Mouse (Mus musculus) ovary, postnatal 36 days (tissue): Measurements from ENCODE around the gene T2.
"Not testable (repeated sequence)": the region's sequence is repeated elsewhere in the genome, so short reads cannot be mapped to it uniquely, and the experiment has no call there.

Experiments
- DNase-seq: peaks from one replicate; pipeline ENCODE4 v3.0.0; 2022; ENCODE audit warnings: low spot score, mixed read lengths

T2 gene

DNA sequence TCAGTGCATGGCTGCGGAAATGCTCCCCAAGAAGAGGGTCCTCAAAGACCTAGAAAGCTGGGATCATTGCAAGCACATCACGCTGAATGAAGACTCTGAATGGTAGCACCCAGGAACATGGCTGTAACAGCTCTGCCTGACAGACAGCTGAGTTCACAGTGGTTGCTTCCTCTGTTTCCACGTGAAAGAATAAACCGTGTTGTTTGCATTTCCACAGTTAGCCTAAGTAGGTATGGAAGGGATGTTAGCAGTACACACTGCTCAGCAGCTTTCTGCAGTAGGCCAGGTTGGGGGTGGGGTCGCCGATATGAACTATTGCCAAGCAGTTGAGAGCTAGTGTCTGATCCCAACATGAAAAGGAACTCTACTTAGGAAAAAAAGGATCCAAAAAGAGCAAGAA is at the start of gene T2:
Gene T2, plus strand, starts transcription at position 301 of the 400 bp plus-strand sequence.
- DNase-seq = no peak

DNA sequence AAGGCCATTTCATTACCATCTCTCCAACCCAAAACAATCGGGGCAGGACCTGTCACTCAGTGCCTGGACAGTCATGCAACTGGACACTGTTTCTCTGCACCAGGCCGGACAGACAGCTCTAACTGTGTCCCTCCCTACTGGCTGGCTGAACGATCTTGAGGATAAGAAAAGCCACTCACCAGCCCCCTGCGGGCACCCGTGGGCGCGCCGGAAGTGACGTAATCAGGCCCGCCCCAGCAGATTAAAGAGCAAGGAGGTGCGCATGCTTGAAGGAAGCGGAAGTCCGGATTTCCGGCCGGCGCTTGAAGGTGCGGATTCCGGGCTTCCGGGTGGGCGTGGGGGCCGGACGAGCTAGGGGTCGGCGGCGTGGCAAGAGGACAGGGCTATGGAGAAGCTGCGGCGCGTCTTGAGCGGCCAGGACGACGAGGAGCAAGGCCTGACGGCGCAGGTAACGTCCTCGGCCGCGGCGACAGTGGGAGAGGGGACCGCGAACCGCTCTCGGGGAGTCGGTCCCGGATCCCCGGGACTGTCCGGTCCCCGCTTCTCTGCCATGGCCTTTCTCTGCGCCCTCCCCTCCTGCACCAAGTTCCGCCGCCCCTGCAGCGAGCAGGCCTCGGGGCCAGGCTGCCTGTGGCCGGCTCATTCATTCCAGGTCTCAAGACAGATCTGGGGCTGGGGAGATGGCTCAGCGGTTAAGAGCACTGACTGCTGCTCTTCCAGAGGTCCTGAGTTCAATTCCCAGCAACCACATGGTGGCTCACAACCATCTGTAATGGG is 44.8 kb upstream of the T2 start, which contains the start of gene Sft2d1:
Gene Sft2d1, plus strand, starts transcription at position 265 of the 777 bp plus-strand sequence.
- peak; percentile 94 for DNase-seq

DNA sequence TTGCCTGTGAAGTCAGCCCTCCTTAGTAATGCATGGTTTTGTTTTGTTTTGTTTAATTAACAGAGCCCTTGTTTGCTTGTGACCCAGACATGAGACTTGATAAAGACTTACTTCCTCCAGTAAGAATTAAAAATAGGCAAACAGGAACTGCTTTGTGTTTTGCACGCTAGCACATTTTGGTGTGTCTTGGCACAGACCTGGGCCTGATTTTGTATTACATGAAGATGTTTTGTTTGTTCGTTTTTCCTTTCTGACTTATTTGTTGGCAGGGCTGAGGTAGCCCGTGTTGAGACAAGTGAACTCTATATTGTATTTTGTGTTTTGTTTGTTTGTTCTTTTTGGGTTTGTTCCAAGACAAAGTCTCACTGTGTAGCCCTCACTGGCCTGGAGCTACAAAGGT is 44.0 kb upstream of the T2 start:
- DNase-seq = no peak

GRCm38 (mm10) chr17:8313976-8314375 is 41.8 kb upstream of the T2 start:
- no peak for DNase-seq

GRCm38 (mm10) chr17:8316251-8316650 is 39.5 kb upstream of the T2 start:
- DNase-seq = no peak

DNA sequence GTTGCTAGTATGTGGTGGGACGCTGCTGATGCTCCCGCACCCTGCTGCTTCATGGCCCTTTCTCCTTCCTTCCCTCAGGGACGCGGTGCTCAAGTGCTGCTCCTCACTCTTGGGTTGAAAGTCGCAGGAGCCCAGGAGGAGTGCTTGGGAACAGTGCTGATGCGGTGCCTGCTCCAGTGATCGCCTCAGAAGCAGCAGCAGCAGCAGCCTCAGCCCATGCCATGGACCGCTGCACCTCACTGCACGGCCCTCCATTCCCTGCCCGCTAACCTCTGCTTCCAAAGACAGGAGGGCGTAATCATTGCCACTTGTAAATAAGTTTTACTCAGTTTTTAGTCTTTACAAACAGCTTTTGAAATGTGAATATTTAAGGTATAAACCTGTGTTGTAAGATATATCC is 28.9 kb upstream of the T2 start:
- not testable (repeated sequence) for DNase-seq

DNA sequence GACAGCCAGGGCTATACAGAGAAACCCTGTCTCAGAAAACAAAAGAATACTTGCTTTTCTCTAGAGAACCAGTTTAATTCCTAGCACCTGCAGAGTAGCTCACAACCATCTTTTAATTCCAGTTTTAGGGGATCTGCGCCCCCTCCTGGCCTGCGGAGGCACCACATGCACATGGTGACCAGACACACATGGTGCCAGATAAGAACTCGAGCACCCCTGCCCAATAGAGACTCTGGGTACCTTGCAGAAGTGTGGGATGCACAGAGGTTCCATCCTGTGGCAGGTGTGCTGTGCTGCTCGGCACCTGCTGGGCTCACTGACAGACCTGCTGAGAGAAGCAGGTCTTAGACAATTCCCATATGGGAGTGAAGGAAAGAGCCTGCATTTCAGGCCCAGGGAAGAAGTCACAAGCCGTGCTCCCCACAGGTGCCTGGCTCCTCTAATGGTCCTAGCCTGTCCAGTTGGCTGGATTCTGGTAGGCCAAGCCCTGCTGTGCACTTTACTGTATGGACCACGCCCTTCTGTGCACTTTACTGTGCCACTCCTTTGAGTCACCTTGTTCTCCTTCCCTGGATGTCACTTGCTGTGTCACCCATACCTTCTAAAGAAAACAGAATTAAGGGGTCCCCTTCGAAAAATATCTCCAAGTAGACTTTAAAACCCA is 27.1 kb upstream of the T2 start:
- no peak for DNase-seq

GRCm38 (mm10) chr17:8330602-8331001 is 25.2 kb upstream of the T2 start:
- no peak for DNase-seq

GRCm38 (mm10) chr17:8337159-8337558 is 18.6 kb upstream of the T2 start, which contains the start of gene Prr18:
Gene Prr18 (plus strand): TSS chr17:8337459.
- not testable (repeated sequence) for DNase-seq

GRCm38 (mm10) chr17:8339666-8340374 is 16.0 kb upstream of the T2 start:
- no peak for DNase-seq

- no peak for DNase-seq
Observed at GRCm38 (mm10) chr17:8340407-8341359, 15.1 kb upstream of the T2 start.

DNA sequence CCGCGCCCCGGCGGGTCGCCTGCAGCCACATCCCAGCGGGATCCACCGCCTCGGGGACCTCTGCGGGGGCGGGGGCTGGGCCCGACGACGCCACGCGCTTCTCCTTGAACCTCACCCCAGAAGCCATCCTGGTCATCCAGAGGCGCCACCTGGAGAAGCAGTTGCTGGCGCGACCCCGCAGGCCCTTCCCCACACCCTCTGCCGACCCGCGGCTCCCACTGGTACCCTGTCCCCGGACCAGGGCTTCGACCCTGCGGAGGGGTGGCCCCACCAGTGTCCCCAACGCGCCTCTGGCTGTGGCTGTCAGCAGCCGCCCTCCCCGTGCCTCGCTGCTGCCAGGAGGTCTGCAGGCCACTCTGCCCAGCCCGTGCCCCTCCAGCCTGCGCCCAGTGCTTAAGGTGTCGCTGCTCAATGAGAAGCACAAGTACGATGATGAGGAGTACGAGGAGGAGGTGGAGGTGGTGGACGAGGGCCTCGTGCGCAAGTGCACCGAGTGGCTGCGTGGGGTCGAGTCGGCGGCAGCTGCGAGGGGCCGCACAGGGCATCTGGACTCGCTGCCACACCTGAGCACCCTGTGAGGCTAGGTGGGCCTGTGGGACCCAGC is 14.3 kb upstream of the T2 start:
- DNase-seq = no peak

- DNase-seq = no peak
Observed at GRCm38 (mm10) chr17:8342706-8343105, 13.1 kb upstream of the T2 start.

DNA sequence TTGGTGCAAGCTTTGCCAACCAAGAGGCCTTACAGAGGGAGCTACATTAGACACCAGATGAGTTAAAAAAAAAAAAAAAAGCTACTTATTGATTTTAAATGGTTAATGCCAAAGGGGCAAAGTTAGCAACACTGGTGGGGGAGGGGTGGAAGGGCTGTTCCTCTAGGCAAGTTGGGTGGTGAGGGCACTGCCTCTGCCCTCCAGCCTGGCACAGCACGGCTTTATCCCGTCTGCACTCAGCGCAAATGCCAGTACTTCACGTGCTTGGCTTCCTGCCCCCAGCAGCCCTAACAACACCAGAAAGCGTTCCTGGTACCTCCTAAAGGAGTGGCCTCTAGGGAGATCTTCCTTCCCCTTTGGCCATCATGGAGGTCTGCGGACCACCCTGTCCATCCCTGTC is 12.4 kb upstream of the T2 start:
- DNase-seq = no peak

GRCm38 (mm10) chr17:8347765-8348285 is 8.0 kb upstream of the T2 start:
- no peak for DNase-seq

DNA sequence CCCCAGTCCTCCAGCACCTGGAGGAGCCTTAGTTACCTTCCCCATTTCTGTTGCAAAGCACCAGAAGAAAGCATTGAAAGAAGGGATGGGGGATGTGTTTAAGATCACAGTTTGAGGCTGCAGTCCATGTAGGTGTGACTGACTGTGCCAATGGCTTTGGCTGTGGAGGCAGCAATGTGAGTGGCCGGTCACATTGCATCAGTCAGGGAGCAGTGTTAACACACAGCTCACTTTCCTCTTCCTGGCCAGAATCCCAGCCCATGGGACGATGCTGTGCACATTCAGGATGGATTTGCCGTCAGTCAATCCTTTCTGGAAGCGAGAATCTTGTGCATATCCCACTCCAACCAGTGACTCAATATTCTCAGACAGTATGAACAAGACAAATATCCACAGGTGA is 6.9 kb upstream of the T2 start:
- no peak for DNase-seq

DNA sequence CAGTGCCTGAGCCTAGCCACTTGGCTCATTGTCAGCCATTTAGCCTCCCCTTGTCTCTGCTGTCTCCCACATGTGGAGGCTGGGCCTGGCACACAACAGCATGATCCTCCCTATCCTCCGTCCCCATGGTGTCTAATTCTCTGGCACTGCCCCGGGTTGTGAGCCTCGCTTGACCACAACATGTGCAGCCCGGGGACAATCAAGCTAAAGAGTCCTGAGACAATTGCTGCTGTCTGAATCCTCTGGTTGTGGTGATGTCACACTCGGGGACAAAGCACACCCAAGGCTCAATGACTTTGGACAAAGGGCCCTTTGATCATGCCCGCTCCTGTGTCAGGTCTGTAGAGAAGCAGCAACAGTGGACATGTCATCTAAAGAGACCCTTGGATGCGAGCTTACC is 4.7 kb upstream of the T2 start:
- DNase-seq = no peak

DNA sequence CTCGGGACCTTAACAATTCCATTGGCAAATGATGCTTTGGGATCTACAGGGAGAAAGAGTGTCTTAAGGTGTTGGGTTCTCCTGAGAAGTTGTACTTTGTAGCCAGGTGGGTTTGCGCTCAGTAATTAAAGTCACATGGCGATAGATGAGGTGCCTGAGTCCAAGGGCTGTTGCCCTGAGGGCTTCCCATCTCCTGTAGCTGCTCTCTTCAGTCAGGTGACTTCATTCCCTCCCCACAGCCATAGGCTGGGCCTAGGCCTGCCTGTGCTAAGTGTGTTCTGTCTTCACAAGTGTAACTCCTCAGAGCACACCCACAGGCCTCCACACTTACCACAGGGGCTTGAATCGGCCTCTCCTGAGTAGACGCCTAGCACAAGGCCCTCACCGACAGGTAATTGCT is 1.7 kb downstream of the T2 start:
- DNase-seq = no peak

GRCm38 (mm10) chr17:8360876-8361275 is 5.1 kb downstream of the T2 start:
- no peak for DNase-seq

GRCm38 (mm10) chr17:8361281-8362103 is 5.7 kb downstream of the T2 start:
- DNase-seq = no peak
